ENCODE assay signal across 12 mouse cellular contexts in genomic region chr2:10295908-10296307, GRCm38 (mm10).
DNase-seq lines count a peak whose midpoint lies in the region; ATAC-seq and TF ChIP-seq lines count a peak whose summit lies in the region.
"Had no signal": no experiment of that assay in that cellular context is flagged by ENCODE, and none has a peak within 500 bp of the region (broad histone marks: within the 10 kb centered on the region; RNA-seq: fewer than 3 reads in every experiment).

No protein-coding gene starts in this region.

- peaks cover 4% of the 10 kb centered on the region; the same call in 1 of the 2 replicates for H3K4me1 ChIP-seq in heart, embryonic 16.5 days (ENCODE audit: control insufficient read depth, insufficient read depth, low read length)
- H3K4me1 ChIP-seq in midbrain, embryonic 12.5 days: no peaks in the 10 kb centered on the region
- H3K4me1 ChIP-seq in midbrain, postnatal 0 days (ENCODE audit: insufficient read depth, low read length): no peaks in the 10 kb centered on the region
- H3K4me1 ChIP-seq in hindbrain, postnatal 0 days (ENCODE audit: insufficient read depth, low read length): no peaks in the 10 kb centered on the region
- H3K4me1 ChIP-seq in neural tube, embryonic 13.5 days (replicated peaks): peaks cover 3% of the 10 kb centered on the region

- no peak for DNase-seq in heart, adult 18-20 months
- no peak for DNase-seq in midbrain, postnatal 0 days (ENCODE audit: low spot score)
- DNase-seq in hindbrain, postnatal 0 days (ENCODE audit: low spot score): no peak
- DNase-seq in left cerebral cortex, postnatal 25 days (ENCODE audit: low spot score in 2 of 2): no peak
- DNase-seq in layer of hippocampus, postnatal 10 days (ENCODE audit: low spot score in 2 of 2): no peak
- DNase-seq: cerebellum, postnatal 36 days; spleen, adult 18-20 months; thymus, postnatal 14 days had no signal

- H3K4me2 ChIP-seq in heart, embryonic 16.5 days (ENCODE audit: low read depth, low read length): peak overlapping the region; percentile 37
- peak overlapping the region; percentile 25; the same call in 1 of the 2 replicates for H3K4me2 ChIP-seq in midbrain, embryonic 12.5 days (replicated peaks)
- no peak overlapping the region for H3K4me2 ChIP-seq in midbrain, postnatal 0 days (ENCODE audit: low read depth, low read length, poor library complexity, severe bottlenecking)
- H3K4me2 ChIP-seq in hindbrain, postnatal 0 days (ENCODE audit: low read depth, low read length): 0 out of 2 replicates have a peak overlapping the region, but pooled peaks have one; percentile 13
- H3K4me2 ChIP-seq in neural tube, embryonic 13.5 days: peak overlapping the region; percentile 3; the same call in 1 of the 2 replicates

- H3K27ac ChIP-seq in heart, embryonic 16.5 days (ENCODE audit: low read length): no peak overlapping the region
- H3K27ac ChIP-seq in midbrain, embryonic 12.5 days (replicated peaks): no peak overlapping the region
- H3K27ac ChIP-seq in midbrain, postnatal 0 days (ENCODE audit: low read depth, low read length): no peak overlapping the region
- no peak overlapping the region for H3K27ac ChIP-seq in hindbrain, postnatal 0 days
- no peak overlapping the region for H3K27ac ChIP-seq in neural tube, embryonic 13.5 days (replicated peaks)

- ATAC-seq in heart, embryonic 16.5 days (replicated peaks; ENCODE audit: extremely low read depth, insufficient read depth, low FRiP score): no peak
- ATAC-seq in midbrain, embryonic 12.5 days (ENCODE audit: low FRiP score, low read depth): no peak
- no peak for ATAC-seq in midbrain, postnatal 0 days (ENCODE audit: low FRiP score)
- no peak for ATAC-seq in hindbrain, postnatal 0 days
- ATAC-seq in neural tube, embryonic 13.5 days (ENCODE audit: low read depth): no peak

- no peak for TF ChIP-seq CTCF in midbrain, postnatal 0 days (IDR thresholded peaks at IDR 0.05)
- TF ChIP-seq CTCF in hindbrain, postnatal 0 days (IDR thresholded peaks at IDR 0.05; ENCODE audit: low read depth): no peak

- no peak overlapping the region for H3K9ac ChIP-seq in heart, embryonic 16.5 days (ENCODE audit: low read length)
- H3K9ac ChIP-seq in midbrain, embryonic 12.5 days (replicated peaks): no peak overlapping the region
- H3K9ac ChIP-seq in midbrain, postnatal 0 days (replicated peaks; ENCODE audit: low read length, poor library complexity, severe bottlenecking): no peak overlapping the region
- no peak overlapping the region for H3K9ac ChIP-seq in hindbrain, postnatal 0 days (replicated peaks; ENCODE audit: low read length)
- H3K9ac ChIP-seq in neural tube, embryonic 13.5 days: no peak overlapping the region

- WGBS in heart, embryonic 16.5 days: 10% methylated on average over 11 of the region's 11 CpGs
- WGBS in midbrain, embryonic 12.5 days: 16% methylated on average over 7 of the region's 11 CpGs
- 18% methylated on average over 11 of the region's 11 CpGs for WGBS in midbrain, postnatal 0 days
- WGBS in hindbrain, postnatal 0 days: 16% methylated on average over 11 of the region's 11 CpGs
- 9% methylated on average over 10 of the region's 11 CpGs for WGBS in neural tube, embryonic 13.5 days

- intact Hi-C loops in left cerebral cortex, postnatal 25 days (cut with DNase I): no loop called here

- peaks cover 3% of the 10 kb centered on the region; the same call in 1 of the 2 replicates for H3K27me3 ChIP-seq in heart, embryonic 16.5 days (ENCODE audit: control insufficient read depth, insufficient read depth, low read length)
- peaks cover 28% of the 10 kb centered on the region for H3K27me3 ChIP-seq in midbrain, embryonic 12.5 days
- no peaks in the 10 kb centered on the region for H3K27me3 ChIP-seq in midbrain, postnatal 0 days (ENCODE audit: insufficient read depth, low read length)
- H3K27me3 ChIP-seq in hindbrain, postnatal 0 days (ENCODE audit: insufficient read depth, low read length): no peaks in the 10 kb centered on the region; the same call in 1 of the 2 replicates
- peaks cover 54% of the 10 kb centered on the region for H3K27me3 ChIP-seq in neural tube, embryonic 13.5 days

- H3K36me3 ChIP-seq in heart, embryonic 16.5 days (ENCODE audit: control insufficient read depth, insufficient read depth): no peaks in the 10 kb centered on the region
- no peaks in the 10 kb centered on the region for H3K36me3 ChIP-seq in midbrain, embryonic 12.5 days
- H3K36me3 ChIP-seq in midbrain, postnatal 0 days (ENCODE audit: insufficient read depth, low read length): no peaks in the 10 kb centered on the region
- H3K36me3 ChIP-seq in hindbrain, postnatal 0 days (ENCODE audit: insufficient read depth, low read length): no peaks in the 10 kb centered on the region
- no peaks in the 10 kb centered on the region for H3K36me3 ChIP-seq in neural tube, embryonic 13.5 days

- H3K9me3 ChIP-seq in heart, embryonic 16.5 days (replicated peaks; ENCODE audit: control insufficient read depth, low read length): no peaks in the 10 kb centered on the region
- no peaks in the 10 kb centered on the region for H3K9me3 ChIP-seq in midbrain, embryonic 12.5 days
- H3K9me3 ChIP-seq in midbrain, postnatal 0 days (ENCODE audit: low read length): no peaks in the 10 kb centered on the region
- no peaks in the 10 kb centered on the region for H3K9me3 ChIP-seq in hindbrain, postnatal 0 days (ENCODE audit: low read length)
- no peaks in the 10 kb centered on the region for H3K9me3 ChIP-seq in neural tube, embryonic 13.5 days
- H3K9me3 ChIP-seq: megakaryocyte, embryonic 14.5 days had no signal

- no peak overlapping the region for H3K4me3 ChIP-seq in heart, embryonic 16.5 days (ENCODE audit: low read length)
- no peak overlapping the region for H3K4me3 ChIP-seq in midbrain, embryonic 12.5 days
- no peak overlapping the region for H3K4me3 ChIP-seq in midbrain, postnatal 0 days (ENCODE audit: low read depth, low read length)
- H3K4me3 ChIP-seq in hindbrain, postnatal 0 days (ENCODE audit: low read length): no peak overlapping the region
- no peak overlapping the region for H3K4me3 ChIP-seq in neural tube, embryonic 13.5 days
- H3K4me3 ChIP-seq: megakaryocyte, embryonic 14.5 days had no signal
